Mouse (Mus musculus): ENCODE results near the gene Tgfb3.
A peak's percentile ranks its signal among the peaks of the same experiment; 100 is the strongest.

The Tgfb3 gene

GRCm38 (mm10) chr12:86078553-86079201, at the start of gene Tgfb3:
Gene Tgfb3 (minus strand): TSS chr12:86079041.
- DNase-seq, result peak; percentile 39

- no peak for DNase-seq
Observed at GRCm38 (mm10) chr12:86128122-86128521, 49.3 kb upstream of the Tgfb3 start.

- no peak for DNase-seq
Observed at GRCm38 (mm10) chr12:86124016-86124415, 45.2 kb upstream of the Tgfb3 start.

DNA sequence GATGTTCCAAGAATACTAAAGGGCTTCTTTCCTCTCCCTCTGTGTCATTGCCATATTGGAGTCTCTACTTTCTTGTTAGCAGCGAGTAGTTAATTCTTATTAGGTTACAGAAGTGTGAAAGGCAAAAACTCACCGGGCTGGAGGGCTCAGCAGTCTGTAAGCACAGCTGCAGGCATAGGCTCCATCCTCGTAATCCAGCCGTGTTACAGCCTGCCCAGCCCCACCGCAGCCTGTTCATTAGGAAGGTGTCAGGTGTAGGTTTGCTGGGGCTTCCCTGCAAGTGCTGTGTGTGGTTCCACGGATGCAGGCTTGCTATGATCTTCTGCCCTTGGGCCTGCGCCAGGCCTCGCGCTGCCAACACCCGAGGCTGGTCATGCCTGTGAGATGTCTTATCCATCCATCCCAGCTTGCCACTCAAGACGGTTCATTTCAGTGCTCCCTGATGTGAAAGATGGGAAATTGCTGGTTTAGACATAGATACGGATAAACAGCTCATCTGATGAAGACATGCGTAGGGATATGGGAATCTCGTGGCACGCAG, 37.5 kb upstream of the Tgfb3 start:
- DNase-seq, result no peak

DNA sequence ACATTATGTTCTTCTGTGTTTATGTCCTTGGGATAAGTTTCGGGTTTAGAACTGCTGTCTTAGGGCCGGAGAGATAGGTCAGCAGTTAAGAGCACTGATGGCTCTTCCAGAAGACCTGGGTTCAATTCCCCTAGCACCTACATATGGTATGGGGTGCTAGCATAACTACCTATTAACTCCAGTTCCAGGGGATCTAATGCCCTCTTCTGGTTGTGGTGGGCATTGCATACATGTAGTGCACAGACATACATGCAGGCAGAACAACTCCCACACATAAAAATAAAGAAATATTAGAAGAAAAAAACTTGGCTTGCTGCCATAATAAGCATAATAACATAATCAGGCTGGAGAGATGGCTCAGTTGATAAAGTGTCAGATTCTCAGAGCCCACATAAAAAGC, 31.8 kb upstream of the Tgfb3 start:
- no peak for DNase-seq

GRCm38 (mm10) chr12:86109531-86109930, 30.7 kb upstream of the Tgfb3 start:
- DNase-seq, result no peak

GRCm38 (mm10) chr12:86107645-86108044, 28.8 kb upstream of the Tgfb3 start:
- no peak for DNase-seq

DNA sequence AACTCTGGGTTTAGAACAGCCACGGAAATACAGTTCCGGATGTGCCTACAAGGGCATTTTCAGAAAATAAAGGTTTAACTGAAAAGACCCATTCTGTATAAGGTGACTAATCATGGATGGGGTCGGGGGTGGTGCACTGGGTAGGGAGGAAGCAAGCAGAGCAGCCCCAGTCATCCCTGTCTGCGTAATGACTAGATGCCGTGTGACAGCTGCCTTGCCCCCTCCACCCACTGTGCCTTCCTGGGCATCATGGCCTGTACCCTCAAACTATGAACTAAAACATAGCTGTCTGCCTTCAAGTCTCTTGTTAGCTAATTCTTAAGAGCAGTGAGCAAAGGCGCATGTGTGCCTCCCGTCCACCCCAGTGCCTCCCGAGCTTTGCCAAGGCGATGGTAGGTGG, 27.2 kb upstream of the Tgfb3 start:
- no peak for DNase-seq

DNA sequence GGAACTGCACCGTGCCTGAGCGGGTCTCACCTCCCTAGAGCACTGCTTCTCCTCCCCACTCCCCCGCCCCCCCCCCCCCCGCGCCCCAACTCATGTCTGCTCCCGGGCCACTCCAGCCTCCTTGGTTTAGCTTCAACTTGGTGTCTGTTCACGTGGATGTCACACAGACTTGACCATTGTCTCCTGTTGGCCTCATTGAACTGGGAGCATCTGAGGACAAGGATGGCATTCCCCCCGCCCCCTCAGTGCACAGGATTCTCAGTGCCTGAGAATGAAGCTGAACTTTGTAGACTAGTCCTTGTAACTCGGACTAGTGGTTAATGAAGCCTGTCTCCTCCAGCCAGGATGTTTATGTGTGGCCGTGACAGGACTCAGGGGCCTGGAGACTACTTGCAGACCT, 26.7 kb upstream of the Tgfb3 start:
- no peak for DNase-seq

- no peak for DNase-seq
Observed at GRCm38 (mm10) chr12:86104297-86104696, 25.5 kb upstream of the Tgfb3 start.

DNA sequence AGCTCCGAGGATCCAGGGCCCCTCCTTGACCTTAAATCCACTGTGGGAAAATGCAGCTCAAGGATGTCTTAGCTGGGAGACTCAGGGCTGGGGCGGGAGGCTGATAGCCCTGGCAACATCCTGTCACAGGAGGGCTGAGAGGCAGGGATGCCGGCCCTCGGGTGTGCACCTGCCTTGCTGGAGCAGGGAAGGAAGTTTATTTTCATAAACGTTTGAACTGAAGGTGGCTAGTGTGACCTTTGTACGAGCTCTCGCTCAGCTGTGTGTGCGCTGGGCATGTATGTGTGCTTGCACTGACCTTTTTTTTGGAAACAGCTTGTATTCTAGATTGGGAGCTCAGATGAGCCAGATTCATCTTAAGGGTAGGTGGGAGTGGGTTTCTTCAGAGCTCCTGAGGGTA, 25.0 kb upstream of the Tgfb3 start:
- no peak for DNase-seq

- DNase-seq, result no peak
Observed at GRCm38 (mm10) chr12:86103391-86103790, 24.6 kb upstream of the Tgfb3 start.

DNA sequence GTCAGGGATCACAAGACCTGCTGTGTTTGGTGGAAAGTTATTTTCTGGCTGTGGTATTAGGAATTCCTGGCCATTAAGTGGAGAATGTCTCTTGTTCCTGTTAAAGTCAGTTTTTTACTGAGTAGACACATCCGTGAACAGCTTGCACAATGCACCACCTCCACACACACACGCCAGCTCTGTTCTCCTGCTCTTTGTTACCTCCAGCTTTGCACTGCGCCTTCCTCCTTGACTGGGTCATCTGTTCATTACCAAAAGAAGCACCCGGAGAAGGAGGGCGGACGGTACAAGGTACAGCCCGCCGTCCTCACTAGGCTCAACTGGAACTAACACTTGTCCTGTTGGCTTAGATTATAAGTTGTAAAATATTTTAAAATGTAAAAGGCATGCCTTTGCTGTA, 23.8 kb upstream of the Tgfb3 start:
- DNase-seq, result no peak

- DNase-seq, result no peak
Observed at GRCm38 (mm10) chr12:86100711-86101110, 21.9 kb upstream of the Tgfb3 start.

DNA sequence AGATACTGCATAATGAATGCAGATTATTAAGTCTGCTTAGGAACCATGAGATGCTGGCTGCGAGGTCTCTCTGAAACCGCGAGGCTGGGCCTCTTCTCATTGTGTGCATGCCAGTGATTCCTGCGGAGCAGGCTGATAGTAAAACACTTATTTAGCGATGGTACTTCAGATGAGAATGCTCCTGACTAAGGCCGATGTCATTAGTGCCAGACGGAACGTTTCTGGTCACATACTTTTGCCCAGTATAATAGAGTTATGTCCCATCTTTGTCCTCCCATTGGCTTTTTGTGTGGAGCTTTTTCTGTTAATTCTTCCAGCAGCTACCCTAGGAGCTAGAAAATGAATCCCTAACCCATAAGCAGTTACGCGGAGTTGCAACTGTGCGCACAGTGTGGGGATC, 18.9 kb upstream of the Tgfb3 start:
- DNase-seq, result no peak

DNA sequence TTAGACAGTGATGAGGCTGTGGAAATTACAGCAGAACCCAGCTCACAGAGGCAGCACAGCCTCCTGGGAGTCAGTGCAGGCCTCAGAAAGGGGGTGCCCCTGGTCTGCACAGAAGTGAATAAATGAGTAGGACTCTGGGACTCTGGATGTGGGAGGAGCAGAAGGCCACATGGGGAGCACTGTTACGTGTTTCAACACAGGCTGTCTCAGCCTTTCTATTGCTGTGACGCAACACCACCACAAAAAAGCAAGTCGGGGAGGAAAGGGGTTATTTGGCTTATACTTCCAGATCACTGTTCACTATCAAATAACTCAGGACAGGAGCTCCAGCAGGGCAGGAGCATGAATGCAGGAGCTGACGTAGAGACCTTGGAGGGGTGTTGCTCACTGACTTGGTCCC, 17.0 kb upstream of the Tgfb3 start:
- DNase-seq, result no peak

GRCm38 (mm10) chr12:86094075-86094474, 15.2 kb upstream of the Tgfb3 start:
- no peak for DNase-seq

DNA sequence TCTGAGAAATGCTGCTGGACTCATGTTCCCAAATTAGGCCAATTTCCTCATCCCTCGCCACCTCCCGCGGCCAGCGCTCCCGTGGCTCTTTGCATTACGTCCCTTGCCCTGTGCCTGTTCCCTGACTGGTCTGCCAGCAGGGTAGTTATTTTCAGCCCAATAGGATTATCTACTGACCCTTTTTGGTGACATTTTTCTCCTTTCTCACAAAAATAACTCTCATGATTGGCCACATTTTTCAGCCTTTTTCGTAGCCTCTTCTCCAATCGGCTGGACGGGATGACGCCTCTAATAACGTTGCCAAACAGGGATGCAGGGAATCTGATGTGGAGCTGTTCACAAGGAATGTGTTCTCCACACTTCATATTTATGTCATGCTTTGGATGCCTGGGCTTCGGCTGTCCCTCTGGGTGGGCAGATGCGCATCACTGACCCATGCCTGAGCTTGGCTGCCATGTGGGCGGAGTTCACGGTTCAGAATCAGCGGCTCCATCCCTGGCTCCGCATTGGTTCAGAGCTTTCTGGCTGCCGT, 12.8 kb upstream of the Tgfb3 start:
- DNase-seq, result peak; percentile 54

DNA sequence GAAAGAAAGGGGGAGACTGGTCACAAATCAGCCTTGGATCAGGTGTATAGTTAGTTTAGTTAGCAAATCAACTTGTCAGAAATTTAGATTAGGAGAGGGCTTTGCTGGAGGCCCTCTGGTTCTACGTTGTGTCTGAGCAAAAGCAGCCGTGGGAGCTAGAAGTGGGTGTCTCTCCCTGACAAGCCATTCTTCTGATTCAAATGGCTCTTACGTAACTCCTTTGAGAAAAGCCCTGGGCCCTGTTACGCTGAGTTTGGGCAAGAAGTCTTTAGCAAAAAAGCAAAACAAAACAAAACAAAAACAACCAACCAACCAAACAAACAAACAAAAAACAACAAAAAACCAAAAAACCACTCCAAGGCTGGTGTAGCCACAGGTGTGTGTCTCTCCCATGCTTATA, 11.9 kb upstream of the Tgfb3 start:
- DNase-seq, result no peak

DNA sequence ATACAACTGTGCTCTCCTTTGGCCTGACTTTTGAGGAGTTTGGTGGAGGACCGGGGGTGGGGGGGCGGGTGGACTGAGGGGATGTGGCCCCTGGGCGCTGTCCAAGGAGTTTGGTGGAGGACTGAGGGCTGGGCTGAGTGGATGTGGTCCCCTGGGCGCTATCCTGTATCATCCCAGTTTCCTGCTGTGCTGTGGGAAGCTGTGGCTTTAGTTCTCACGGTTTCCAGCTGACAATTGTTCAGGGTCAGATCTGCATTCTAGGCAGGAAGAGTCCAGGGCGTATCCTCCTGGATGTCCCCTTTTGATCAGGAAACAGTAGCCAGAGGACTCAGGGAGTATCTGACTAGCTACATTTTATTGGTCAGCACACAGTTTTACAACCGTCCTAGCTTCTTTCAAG, 9.2 kb upstream of the Tgfb3 start:
- DNase-seq, result no peak

DNA sequence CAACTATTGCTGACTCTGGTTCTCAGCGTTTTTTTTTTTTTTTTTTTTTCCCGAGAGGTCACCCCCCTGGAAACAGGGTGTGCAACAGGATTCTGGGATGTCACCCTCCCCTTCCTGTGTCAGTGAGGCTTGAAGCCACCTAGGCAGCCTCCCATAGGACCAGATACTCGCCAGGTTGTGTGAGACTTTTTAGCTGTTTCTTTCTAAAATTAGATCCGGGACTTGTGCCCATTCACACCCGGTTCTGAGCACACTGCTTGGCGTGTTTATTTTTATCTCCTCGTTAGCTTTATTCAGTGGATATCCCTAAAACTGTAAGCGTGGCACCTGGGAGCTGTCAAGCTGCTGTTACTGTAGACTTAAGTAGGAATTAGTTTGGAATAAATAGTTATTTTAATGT, 7.7 kb upstream of the Tgfb3 start:
- no peak for DNase-seq

DNA sequence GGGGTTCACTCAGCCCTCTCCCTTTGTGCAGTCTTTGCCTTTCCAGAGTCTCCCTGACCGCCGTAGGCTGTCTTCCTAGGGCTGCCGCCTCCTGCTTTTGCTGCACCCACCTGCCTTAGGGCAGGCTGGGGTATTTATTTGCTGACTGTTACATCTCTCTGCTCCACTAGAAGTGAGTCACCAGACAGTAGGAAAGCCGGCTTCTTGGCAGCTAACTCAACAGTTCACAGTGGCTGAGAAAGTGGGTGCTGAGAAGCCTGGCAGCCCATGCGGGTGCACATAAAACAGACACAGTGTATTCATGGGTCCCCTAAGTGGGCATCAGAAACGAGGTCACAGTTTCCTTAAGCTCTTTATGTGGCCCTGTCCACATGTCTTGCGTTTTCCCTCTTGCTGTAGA, 7.0 kb upstream of the Tgfb3 start:
- no peak for DNase-seq

DNA sequence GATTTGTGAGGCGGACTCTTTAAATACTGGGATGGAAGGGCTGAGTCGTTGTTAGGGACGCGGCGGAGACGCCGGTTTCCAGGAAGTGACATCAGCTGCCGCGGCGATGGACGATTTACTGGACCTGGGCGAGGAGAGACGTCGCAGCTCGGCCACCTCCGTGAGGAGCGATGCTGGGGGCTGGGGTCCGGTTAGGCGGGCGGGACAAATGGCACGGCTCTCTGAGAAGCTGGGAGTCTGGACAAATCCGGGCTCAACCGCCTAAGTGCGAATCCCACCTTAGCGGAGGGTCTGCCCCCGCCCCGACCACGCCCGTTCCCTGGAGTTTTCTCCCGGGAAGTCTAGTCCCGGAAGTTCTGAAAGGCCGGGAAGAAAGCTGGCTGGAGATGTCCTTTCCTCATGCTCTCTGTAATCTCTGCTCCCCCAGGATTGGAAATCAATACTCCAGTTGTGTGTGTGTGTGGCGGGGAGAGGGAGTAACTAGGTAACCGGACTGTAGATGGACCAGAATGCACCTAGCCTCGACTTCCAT, 3.7 kb upstream of the Tgfb3 start, which contains the start of gene Ift43:
Ift43 (plus strand) TSS at position 61 of the 532 bp plus-strand sequence.
- DNase-seq, result peak; percentile 78

- peak; percentile 94 for DNase-seq
Observed at GRCm38 (mm10) chr12:86079202-86079667, 394 bp upstream of the Tgfb3 start.

DNA sequence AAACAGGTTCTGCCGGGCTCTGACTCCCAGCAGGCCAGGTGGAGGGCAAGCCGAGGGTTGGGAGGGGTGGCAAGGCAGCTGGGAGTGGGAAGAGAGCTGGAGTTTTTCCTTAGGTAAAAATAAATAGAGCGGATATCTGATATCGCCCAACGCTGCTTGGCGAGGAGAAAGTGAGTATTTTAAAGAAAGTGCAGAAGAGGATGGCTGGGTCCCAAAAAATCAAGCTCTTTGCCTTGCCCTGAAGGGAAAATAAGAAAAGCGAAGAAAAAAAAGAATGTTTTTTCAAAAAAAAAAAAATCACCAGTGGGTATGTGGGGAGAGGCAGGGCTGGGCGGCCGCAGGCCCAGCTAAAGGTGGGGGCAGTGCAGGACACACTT, 677 bp downstream of the Tgfb3 start:
- DNase-seq, result no peak
